Mouse (Mus musculus) gastrocnemius, postnatal 14 days (tissue): ENCODE results near the gene Cbln3. TPM values are rescaled to one million over a fixed set of nuclear protein-coding genes. Genes with fewer than 3 reads are reported as not detected.

Source experiments
- DNase-seq: peaks from one replicate; pipeline ENCODE4 v3.0.0; 2021; ENCODE audit warnings: mixed read lengths
- intact Hi-C: fragments of 180-260 bp; cut with DNase I; formaldehyde crosslinking; loops from one replicate; pipeline ENCODE4 v1.15.1; 2025; ENCODE audit warnings: low total_unique reads
- total RNA-seq, 2 experiments: library from RNA; stranded (reverse); gene quantifications; 2 replicates each; pipeline ENCODE4 v1.2.3; 2021

Gene Cbln3
- total RNA-seq, 2 experiments from 2014 or later, result 0.11 to 0.12 TPM

- intact Hi-C loops, result no loop called here
- DNase-seq, result no peak
Measured at GRCm38 (mm10) chr14:55854406-55855100, 29.6 kb downstream of the Cbln3 start.

- DNase-seq, result peak; percentile 80
- intact Hi-C loops, result no loop called here
Measured at GRCm38 (mm10) chr14:55853621-55854285, 30.4 kb downstream of the Cbln3 start, which contains the start of gene Nynrin. Gene Nynrin, plus strand, starts transcription at chr14:55854010.

- intact Hi-C loops, result no loop called here
- DNase-seq, result no peak
Measured at GRCm38 (mm10) chr14:55852646-55853551, 31.3 kb downstream of the Cbln3 start.

- DNase-seq, result no peak
- intact Hi-C loops, result no loop called here
Measured at GRCm38 (mm10) chr14:55850885-55851284, 33.3 kb downstream of the Cbln3 start.

GRCm38 (mm10) chr14:55845506-55846294 is 38.5 kb downstream of the Cbln3 start:
- intact Hi-C loops, result no loop called here
- no peak for DNase-seq

- DNase-seq, result no peak
- intact Hi-C loops, result no loop called here
Measured at GRCm38 (mm10) chr14:55842794-55843193, 41.4 kb downstream of the Cbln3 start.

GRCm38 (mm10) chr14:55840853-55841366 is 43.3 kb downstream of the Cbln3 start:
- DNase-seq, result no peak
- intact Hi-C loops, result no loop called here

- intact Hi-C loops, result no loop called here
- DNase-seq, result no peak
Measured at GRCm38 (mm10) chr14:55838740-55839139, 45.5 kb downstream of the Cbln3 start.

- no peak for DNase-seq
- intact Hi-C loops, result no loop called here
Measured at GRCm38 (mm10) chr14:55838312-55838711, 45.9 kb downstream of the Cbln3 start.

GRCm38 (mm10) chr14:55834808-55835533 is 49.2 kb downstream of the Cbln3 start:
- DNase-seq, result no peak
- intact Hi-C loops, result no loop called here

- no peak for DNase-seq
- intact Hi-C loops, result no loop called here
Measured at GRCm38 (mm10) chr14:55833126-55833525, 51.1 kb downstream of the Cbln3 start.

- intact Hi-C loops, result no loop called here
- DNase-seq, result no peak
Measured at GRCm38 (mm10) chr14:55830331-55830730, 53.9 kb downstream of the Cbln3 start.

- intact Hi-C loops, result no loop called here
- no peak for DNase-seq
Measured at GRCm38 (mm10) chr14:55829854-55830253, 54.3 kb downstream of the Cbln3 start.

Other genes starting within 250 kb of the Cbln3 start
- 10 to 100 TPM; 52.5 to 62.0 TPM for gene Ipo4, start 248.4 kb downstream of the Cbln3 start, total RNA-seq
- under 1 TPM; 0.27 to 0.96 TPM for gene Gm49378, start 246.5 kb downstream of the Cbln3 start, total RNA-seq
- gene Tm9sf1, start 240.6 kb downstream of the Cbln3 start, total RNA-seq, result 10 to 100 TPM; 21.5 TPM
- under 1 TPM; 0.12 to 0.49 TPM for gene Tssk4, start 234.2 kb downstream of the Cbln3 start, total RNA-seq
- gene Mdp1, start 223.9 kb downstream of the Cbln3 start, total RNA-seq, result 10 to 100 TPM; 17.8 to 19.7 TPM
- 1 to 10 TPM; 4.0 to 4.3 TPM for gene Gmpr2, start 212.5 kb downstream of the Cbln3 start, total RNA-seq
- gene Nedd8, start 212.3 kb downstream of the Cbln3 start, total RNA-seq, result 100 to 1,000 TPM; 200 to 201 TPM
- gene Tinf2, start 202.6 kb downstream of the Cbln3 start, total RNA-seq, result 10 to 100 TPM; 10.3 to 11.2 TPM
- gene Tgm1, start 170.5 kb downstream of the Cbln3 start, total RNA-seq, result under 1 TPM; 0.16 to 0.35 TPM
- 1 to 10 TPM; 8.2 to 9.3 TPM for gene Rabggta, start 162.1 kb downstream of the Cbln3 start, total RNA-seq
- 10 to 100 TPM; 28.5 to 30.2 TPM for gene Dhrs1, start 138.7 kb downstream of the Cbln3 start, total RNA-seq
- 10 to 100 TPM; 12.1 to 13.9 TPM for gene Nop9, start 138.7 kb downstream of the Cbln3 start, total RNA-seq
- not detected for gene Cideb, start 125.9 kb downstream of the Cbln3 start, total RNA-seq
- under 1 TPM in 1 of 2 experiments, not detected in 1; 0.12 TPM for gene Ltb4r2, start 123.0 kb downstream of the Cbln3 start, total RNA-seq
- under 1 TPM; 0.22 to 0.39 TPM for gene Ltb4r1, start 118.4 kb downstream of the Cbln3 start, total RNA-seq
- 1 to 10 TPM; 7.1 to 8.6 TPM for gene Adcy4, start 100.3 kb downstream of the Cbln3 start, total RNA-seq
- gene Ripk3, start 95.5 kb downstream of the Cbln3 start, total RNA-seq, result 1 to 10 TPM; 2.4 to 2.6 TPM
- gene Nfatc4, start 61.2 kb downstream of the Cbln3 start, total RNA-seq, result 1 to 10 TPM; 7.4 to 7.5 TPM
- 1 to 10 TPM; 7.2 to 7.5 TPM for gene Nynrin, start 30.4 kb downstream of the Cbln3 start, total RNA-seq
- 1 to 10 TPM; 7.1 to 8.2 TPM for gene Khnyn, start 555 bp upstream of the Cbln3 start, total RNA-seq
- 10 to 100 TPM; 82.6 to 85.7 TPM for gene Sdr39u1, start 15.9 kb upstream of the Cbln3 start, total RNA-seq
- 1 to 10 TPM; 7.6 to 9.9 TPM for gene Cma1, start 60.3 kb upstream of the Cbln3 start, total RNA-seq
- under 1 TPM in 1 of 2 experiments, not detected in 1; 0.57 TPM for gene Cma2, start 66.6 kb upstream of the Cbln3 start, total RNA-seq
- gene Mcpt1, start 133.6 kb upstream of the Cbln3 start, total RNA-seq, result not detected
- gene Mcpt9, start 146.1 kb upstream of the Cbln3 start, total RNA-seq, result not detected
- gene Mcpt2, start 157.6 kb upstream of the Cbln3 start, total RNA-seq, result not detected
- 1 to 10 TPM; 4.4 to 7.0 TPM for gene Mcpt4, start 177.9 kb upstream of the Cbln3 start, total RNA-seq
- gene Mcpt8, start 200.9 kb upstream of the Cbln3 start, total RNA-seq, result not detected
- not detected for gene Ctsg, start 218.2 kb upstream of the Cbln3 start, total RNA-seq
- not detected for gene Gzme, start 236.2 kb upstream of the Cbln3 start, total RNA-seq
- gene Gzmd, start 248.2 kb upstream of the Cbln3 start, total RNA-seq, result not detected